Mouse (Mus musculus) bone marrow, adult 2 months (tissue): ENCODE data around the gene Lfng. TPM values are rescaled to one million over a fixed set of nuclear protein-coding genes. Genes with fewer than 3 reads are reported as not detected.

Source experiments
- H3K27ac ChIP-seq: fragments of 200-500 bp; 2 replicates; pipeline ENCODE4 v1.5.1; 2012; ENCODE audit warnings: low read depth, mild to moderate bottlenecking, control low read depth, inconsistent platforms, low read length; ENCODE audit not compliant: control insufficient read depth, poor library complexity, insufficient read depth
- H3K4me1 ChIP-seq: fragments of 200-500 bp; 2 replicates; pipeline ENCODE4 v1.6.1; 2011; ENCODE audit warnings: low read length; ENCODE audit not compliant: control insufficient read depth, insufficient read depth
- H3K4me3 ChIP-seq: fragments of 200-500 bp; replicated peaks from 2 replicates; pipeline ENCODE3; 2011; ENCODE audit warnings: mild to moderate bottlenecking, low read depth, low read length, control low read depth; ENCODE audit not compliant: control insufficient read depth
- CTCF ChIP-seq: fragments of 200-500 bp; IDR thresholded peaks from 2 replicates; pipeline ENCODE4 v1.5.1; 2011; ENCODE audit warnings: low read length, control low read depth; ENCODE audit not compliant: control insufficient read depth, insufficient read depth
- POLR2A ChIP-seq: fragments of 200-500 bp; IDR thresholded peaks from 2 replicates; pipeline ENCODE4 v1.6.1; 2011; ENCODE audit warnings: low read depth, mild to moderate bottlenecking, control low read depth, low read length, borderline replicate concordance; ENCODE audit not compliant: control insufficient read depth
- WGBS: fragments of 180-500 bp; shearing (Covaris S2); methylation state at CpG from one replicate; pipeline ENCODE4 v1.1.7; 2018; 5-methylcytosine and 5-hydroxymethylcytosine counted together
- polyA plus RNA-seq: library from polyadenylated mRNA; stranded (reverse); fragments of >200 nt; gene quantifications from 2 replicates; pipeline ENCODE4 v1.2.4, GENCODE M21; 2011; ENCODE audit warnings: low replicate concordance; ENCODE audit not compliant: missing spikeins, insufficient read depth, insufficient read length

The Lfng gene
- polyA plus RNA-seq, 1 experiment = 25.9 TPM

DNA sequence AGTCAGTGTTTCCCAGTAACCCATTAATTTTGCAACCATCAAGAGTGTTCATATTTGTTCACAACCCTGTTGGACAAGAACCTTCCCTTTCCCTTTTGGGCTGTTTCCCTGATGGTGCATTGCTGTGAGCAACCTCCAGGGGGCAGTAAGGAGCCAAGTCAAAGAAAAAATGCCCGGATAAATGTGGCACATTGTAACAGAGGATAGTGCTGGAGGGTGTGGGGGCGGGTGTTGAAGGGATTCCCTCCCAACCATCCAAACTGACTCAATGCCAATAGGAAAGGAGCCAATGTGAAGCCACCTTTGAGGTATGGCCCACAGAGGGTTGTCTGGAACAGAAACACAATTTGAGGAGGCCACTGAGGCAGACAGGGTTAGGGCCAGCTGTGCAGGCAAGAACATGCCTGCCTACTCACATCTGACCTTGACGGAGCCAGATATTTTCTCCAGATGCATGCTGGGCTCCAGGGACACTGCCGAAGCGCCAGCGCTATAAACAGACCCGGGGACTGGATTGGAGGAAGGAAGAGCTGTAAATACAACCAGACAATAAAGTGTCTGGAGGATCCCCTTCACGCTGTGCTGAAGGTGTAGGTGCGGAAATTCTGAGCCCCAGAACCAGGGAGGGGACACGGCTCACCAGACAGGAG is 38.7 kb upstream of the Lfng start:
- TF ChIP-seq CTCF (peak; percentile 80), POLR2A (no peak)
- no peaks in the 10 kb centered on the region; the same call in 1 of the 2 replicates for H3K4me1 ChIP-seq
- no peak overlapping the region for H3K4me3 ChIP-seq
- 34% methylated on average over 10 of the region's 10 CpGs for WGBS
- H3K27ac ChIP-seq = no peak overlapping the region

- no peak overlapping the region for H3K27ac ChIP-seq
- TF ChIP-seq POLR2A (no peak), CTCF (no peak)
- 87% methylated on average over 16 of the region's 16 CpGs for whole genome bisulfite sequencing
- H3K4me1 ChIP-seq = no peaks in the 10 kb centered on the region; the same call in 1 of the 2 replicates
- H3K4me3 ChIP-seq = no peak overlapping the region
Measured at GRCm38 (mm10) chr5:140569032-140569595, 38.0 kb upstream of the Lfng start.

GRCm38 (mm10) chr5:140570223-140570870 is 36.8 kb upstream of the Lfng start:
- no peak overlapping the region for H3K27ac ChIP-seq
- no peaks in the 10 kb centered on the region; the same call in 1 of the 2 replicates for H3K4me1 ChIP-seq
- WGBS = 74% methylated on average over 13 of the region's 13 CpGs
- TF ChIP-seq POLR2A (no peak), CTCF (no peak)
- H3K4me3 ChIP-seq = no peak overlapping the region

DNA sequence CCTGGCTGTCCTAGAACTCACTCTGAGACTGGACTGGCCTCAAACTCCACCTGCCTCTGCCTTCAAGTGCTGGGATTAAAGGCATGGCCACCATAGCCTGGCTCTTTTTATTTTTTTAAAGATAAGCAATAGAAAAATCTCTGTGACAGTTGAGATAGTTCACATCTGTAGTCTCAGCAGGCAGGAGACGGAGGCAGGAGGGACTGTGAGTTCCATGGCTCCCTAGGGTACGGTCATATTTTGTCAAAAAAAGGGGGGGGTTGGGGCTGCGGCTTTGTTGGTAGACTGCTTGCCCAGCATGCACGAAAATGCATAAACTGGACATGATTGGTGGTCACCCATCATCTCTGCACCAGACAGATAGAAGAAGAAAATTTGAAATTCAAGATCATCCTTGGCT is 35.9 kb upstream of the Lfng start:
- Histone ChIP-seq H3K27ac (no peak overlapping the region), H3K4me3 (no peak overlapping the region), H3K4me1 (no peaks in the 10 kb centered on the region; the same call in 1 of the 2 replicates)
- no peak for TF ChIP-seq POLR2A
- TF ChIP-seq CTCF = no peak
- WGBS = 79% methylated on average over 4 of the region's 4 CpGs

DNA sequence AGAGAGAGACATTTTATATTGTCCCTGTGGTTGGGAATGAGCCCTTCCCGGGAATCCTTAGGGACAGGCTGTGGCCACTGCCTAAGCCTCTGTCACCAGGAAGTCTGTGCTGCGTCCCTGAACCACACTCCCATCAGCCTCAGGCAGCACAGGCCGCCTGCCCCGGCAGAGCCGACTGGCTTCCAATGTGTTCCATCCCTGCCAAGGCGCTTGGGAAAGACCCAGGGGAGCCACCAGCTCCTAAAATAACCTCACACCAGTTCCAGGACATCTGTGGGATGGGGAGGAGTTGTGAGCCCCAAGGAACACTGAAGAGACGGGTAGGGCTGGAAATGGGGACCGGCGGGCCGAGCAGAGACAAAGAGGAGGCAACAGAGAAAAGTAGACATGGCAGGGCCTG is 35.4 kb upstream of the Lfng start:
- TF ChIP-seq POLR2A = no peak
- no peak for TF ChIP-seq CTCF
- 86% methylated on average over 10 of the region's 10 CpGs for WGBS
- H3K4me1 ChIP-seq = no peaks in the 10 kb centered on the region; the same call in 1 of the 2 replicates

GRCm38 (mm10) chr5:140572611-140573010 is 34.5 kb upstream of the Lfng start:
- Histone ChIP-seq H3K27ac (no peak overlapping the region; the same call in 1 of the 2 replicates), H3K4me1 (no peaks in the 10 kb centered on the region; the same call in 1 of the 2 replicates), H3K4me3 (no peak overlapping the region)
- WGBS = 78% methylated on average over 6 of the region's 6 CpGs
- no peak for TF ChIP-seq CTCF
- no peak for TF ChIP-seq POLR2A

More for the DNA sequence above, 35.4 kb upstream of the Lfng start:
- no peak overlapping the region for H3K4me3 ChIP-seq
- no peak overlapping the region for H3K27ac ChIP-seq

DNA sequence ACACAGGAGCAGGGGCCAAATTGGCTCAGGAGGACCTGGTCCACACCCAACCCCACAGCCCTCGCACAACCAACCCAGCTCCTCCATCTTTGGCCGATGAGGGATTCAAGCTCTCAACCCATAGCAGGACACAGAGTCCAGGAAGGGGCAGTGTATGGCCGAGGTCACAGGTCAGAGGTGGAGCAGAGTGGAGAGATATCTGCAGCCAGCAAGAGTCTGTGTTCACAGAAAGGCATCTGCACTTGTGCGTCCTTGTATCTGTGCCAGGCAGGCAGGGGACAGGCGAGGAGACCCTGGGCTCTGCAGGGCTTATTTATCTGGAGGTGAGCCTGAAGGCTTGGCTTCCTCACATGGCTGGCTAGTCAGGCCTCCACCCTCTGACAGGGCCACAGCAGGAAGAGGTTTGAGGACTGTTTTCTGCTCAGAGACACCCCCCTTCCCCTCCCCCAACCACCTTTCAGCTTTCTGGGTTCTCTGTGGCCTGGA is 31.7 kb upstream of the Lfng start:
- TF ChIP-seq CTCF = no peak
- TF ChIP-seq POLR2A = no peak
- Histone ChIP-seq H3K4me1 (no peaks in the 10 kb centered on the region), H3K27ac (peak overlapping the region; percentile 2; the same call in 1 of the 2 replicates), H3K4me3 (no peak overlapping the region)
- 50% methylated on average over 5 of the region's 5 CpGs for WGBS

- WGBS = 85% methylated on average over 9 of the region's 9 CpGs
- H3K4me3 ChIP-seq = no peak overlapping the region
- no peak overlapping the region for H3K27ac ChIP-seq
- H3K4me1 ChIP-seq = no peaks in the 10 kb centered on the region; the same call in 1 of the 2 replicates
- TF ChIP-seq POLR2A = no peak
- TF ChIP-seq CTCF = no peak
Measured at GRCm38 (mm10) chr5:140579221-140579620, 27.9 kb upstream of the Lfng start.
